Mouse (Mus musculus): ENCODE measurements around the gene Hdac8. TPM values are rescaled to one million over a fixed set of nuclear protein-coding genes. Genes with fewer than 3 reads are reported as not detected.

Gene Hdac8
- total RNA-seq, 2 experiments from 2014 or later = 3.2 to 4.9 TPM

Small RNA genes within 50 kb of the gene (microRNA-seq; reads per million reads assigned to microRNA genes)
- 0 reads per million in 2 experiments for gene Gm26318

Other genes with a start within 250 kb of the Hdac8 start
- gene Phka1, start 138.9 kb upstream of the Hdac8 start, total RNA-seq (2021) = 10 to 100 TPM; 58.1 to 85.2 TPM
- not detected for gene Gm3880, start 181.6 kb upstream of the Hdac8 start, total RNA-seq (2021)
- gene Gm9112, start 202.3 kb upstream of the Hdac8 start, total RNA-seq (2021) = not detected
- gene Dmrtc1b, start 202.5 kb upstream of the Hdac8 start, total RNA-seq (2021) = not detected